Mouse (Mus musculus) left cerebral cortex, adult 11 months (tissue): Measurements from ENCODE around the gene Gm9376.

Experiments
- DNase-seq: peaks from one replicate; pipeline ENCODE4 v3.0.0; 2022; ENCODE audit warnings: low spot score

Gene Gm9376

DNA sequence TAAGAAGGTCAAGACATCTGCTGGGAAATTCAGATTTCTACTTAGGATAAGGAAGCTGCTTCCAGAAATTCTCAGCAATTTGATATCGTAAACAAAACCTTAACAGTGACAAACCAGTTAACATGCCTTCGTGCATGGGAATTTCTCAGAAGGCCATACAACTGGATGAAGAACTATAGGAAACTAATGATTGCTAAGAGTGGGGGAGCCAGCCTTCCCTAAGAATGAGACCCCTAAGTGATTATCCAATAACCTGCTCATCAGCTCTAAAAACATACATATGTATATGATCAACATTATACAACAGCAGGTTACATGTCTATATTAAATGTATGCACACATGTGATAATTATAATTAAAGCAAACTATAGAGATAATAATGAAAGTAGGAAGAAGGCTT, at the start of gene Gm9376:
Gm9376 (plus strand) TSS at position 301 of the 400 bp plus-strand sequence.
- no peak for DNase-seq

DNA sequence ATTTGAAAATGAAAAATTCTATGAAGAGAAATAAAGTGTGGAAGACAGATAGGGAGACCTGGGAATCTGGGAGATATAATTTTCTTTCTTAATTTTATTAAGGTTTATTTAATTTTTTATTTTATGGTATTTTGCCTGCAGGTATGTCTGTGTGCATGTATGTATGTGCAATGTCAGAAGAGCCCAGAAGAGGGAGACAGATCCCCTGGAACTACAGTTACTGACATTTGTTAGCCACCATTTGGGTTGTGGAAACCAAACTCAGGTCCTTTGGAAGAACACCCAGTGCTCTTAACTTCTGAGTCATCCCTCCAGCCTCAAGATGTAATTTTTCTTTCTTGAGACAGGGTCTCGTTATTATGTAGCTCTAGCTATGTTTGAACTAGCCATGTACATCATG, 45.9 kb upstream of the Gm9376 start:
- no peak for DNase-seq

GRCm38 (mm10) chr14:118225061-118225743, 41.6 kb upstream of the Gm9376 start:
- no peak for DNase-seq

DNA sequence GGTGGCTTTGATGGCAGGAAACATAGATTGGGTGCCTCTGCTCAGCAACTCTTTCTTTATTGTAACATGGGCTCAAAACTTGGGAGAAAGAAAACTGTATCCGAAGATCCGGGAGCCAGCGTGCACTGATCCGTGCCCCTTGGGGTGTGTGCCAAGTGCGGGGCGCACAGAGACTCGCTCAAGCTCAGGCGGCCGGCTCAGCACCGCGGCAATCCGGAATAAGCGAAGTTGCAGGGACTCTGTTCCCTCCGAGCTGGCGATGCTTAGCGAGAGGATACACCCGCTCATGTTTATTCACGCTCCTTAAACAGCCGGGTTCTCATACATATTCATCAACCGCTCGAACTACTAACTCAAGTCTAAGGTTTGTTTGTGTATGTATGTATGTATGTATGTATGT, 40.8 kb upstream of the Gm9376 start:
- DNase-seq: no peak

GRCm38 (mm10) chr14:118226471-118227155, 40.1 kb upstream of the Gm9376 start:
- no peak for DNase-seq

GRCm38 (mm10) chr14:118232381-118232970, 34.3 kb upstream of the Gm9376 start:
- DNase-seq: no peak

GRCm38 (mm10) chr14:118233786-118234540, 32.8 kb upstream of the Gm9376 start:
- DNase-seq: no peak

DNA sequence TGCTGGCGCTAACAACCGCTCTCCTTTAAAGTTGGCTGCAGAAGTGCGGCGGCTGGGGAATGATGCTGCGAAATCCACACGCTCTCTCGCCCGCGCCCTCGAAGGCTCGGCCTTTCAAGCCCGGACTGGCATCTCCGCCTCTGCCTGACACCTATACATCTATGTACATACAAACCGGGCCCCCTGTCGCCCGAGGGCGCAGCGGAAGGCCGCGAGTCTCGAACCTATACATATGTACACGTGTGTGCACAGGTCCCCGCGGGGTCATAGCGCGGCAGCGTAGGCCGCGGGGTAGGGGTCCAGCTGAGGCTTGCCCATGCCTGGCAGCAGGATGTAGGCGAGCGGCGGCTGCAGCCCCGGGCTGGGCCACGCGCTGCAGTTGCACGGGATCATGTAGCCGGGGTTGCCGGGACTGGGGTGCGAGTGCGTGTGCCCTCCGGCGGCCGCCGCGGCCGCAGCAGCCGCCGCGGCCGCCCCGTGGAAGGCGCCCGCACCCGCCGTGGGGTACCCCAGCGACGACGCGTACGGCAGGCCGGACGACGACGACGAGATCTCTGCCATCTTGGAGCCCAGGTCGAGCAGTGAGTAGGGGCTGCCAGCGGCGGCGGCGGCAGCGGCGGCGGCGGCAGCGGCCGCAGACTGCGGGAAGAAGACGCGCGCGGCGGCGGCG, 32.1 kb upstream of the Gm9376 start:
- no peak for DNase-seq

DNA sequence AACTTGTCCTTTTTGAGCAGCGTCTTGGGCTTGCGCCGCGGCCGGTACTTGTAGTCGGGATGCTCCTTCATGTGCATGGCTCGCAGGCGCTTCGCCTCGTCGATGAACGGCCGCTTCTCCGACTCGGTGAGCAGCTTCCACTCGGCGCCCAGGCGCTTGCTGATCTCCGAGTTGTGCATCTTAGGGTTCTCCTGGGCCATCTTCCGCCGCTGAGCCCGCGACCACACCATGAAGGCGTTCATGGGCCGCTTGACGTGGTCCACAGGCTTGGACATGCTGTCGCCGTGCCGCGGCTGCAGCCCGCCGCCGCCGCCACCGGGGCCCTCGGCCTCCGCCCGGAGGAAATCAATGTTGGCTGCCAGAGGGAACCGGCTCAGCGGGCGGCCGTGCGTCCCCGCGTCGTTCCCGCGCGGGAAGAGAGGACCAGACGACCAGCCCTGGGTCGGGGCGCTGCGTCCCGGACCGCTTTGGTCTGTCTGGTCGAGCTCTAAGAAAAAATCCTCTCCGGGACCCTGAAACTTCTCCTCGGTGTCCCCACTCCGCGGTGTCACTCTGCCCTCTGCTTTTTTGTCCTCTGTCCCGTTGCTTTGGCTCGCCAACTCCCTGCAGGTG, 31.3 kb upstream of the Gm9376 start:
- DNase-seq: no peak

GRCm38 (mm10) chr14:118235973-118236885, 30.5 kb upstream of the Gm9376 start:
- no peak for DNase-seq

- no peak for DNase-seq
Measured at GRCm38 (mm10) chr14:118236886-118237289, 29.9 kb upstream of the Gm9376 start, which contains the start of gene Sox21. Gene Sox21 (minus strand): TSS chr14:118237030.

GRCm38 (mm10) chr14:118237786-118238185, 29.0 kb upstream of the Gm9376 start:
- DNase-seq: no peak

GRCm38 (mm10) chr14:118239351-118239750, 27.4 kb upstream of the Gm9376 start:
- DNase-seq: no peak

DNA sequence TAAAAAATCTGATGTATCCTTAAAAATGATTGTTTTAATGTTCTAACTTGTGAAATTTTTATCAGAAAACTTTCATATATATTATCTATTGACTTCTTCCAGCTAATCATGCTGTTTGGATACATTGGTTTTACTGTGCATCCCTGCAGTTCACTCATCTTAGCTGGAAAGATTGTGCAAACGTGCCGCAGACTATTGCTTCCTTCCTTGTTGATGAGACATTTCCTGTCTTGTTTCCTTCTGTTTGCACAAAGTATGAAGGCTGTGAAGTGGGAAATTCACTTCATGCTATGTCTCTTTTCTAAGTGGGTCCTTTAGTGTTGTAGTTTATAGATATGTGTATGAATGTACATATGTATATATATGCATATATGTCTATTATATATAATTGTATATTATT, 25.3 kb upstream of the Gm9376 start:
- no peak for DNase-seq

GRCm38 (mm10) chr14:118253381-118253780, 13.4 kb upstream of the Gm9376 start:
- DNase-seq: no peak

- DNase-seq: no peak
Measured at GRCm38 (mm10) chr14:118268849-118269248, 2.1 kb downstream of the Gm9376 start.

DNA sequence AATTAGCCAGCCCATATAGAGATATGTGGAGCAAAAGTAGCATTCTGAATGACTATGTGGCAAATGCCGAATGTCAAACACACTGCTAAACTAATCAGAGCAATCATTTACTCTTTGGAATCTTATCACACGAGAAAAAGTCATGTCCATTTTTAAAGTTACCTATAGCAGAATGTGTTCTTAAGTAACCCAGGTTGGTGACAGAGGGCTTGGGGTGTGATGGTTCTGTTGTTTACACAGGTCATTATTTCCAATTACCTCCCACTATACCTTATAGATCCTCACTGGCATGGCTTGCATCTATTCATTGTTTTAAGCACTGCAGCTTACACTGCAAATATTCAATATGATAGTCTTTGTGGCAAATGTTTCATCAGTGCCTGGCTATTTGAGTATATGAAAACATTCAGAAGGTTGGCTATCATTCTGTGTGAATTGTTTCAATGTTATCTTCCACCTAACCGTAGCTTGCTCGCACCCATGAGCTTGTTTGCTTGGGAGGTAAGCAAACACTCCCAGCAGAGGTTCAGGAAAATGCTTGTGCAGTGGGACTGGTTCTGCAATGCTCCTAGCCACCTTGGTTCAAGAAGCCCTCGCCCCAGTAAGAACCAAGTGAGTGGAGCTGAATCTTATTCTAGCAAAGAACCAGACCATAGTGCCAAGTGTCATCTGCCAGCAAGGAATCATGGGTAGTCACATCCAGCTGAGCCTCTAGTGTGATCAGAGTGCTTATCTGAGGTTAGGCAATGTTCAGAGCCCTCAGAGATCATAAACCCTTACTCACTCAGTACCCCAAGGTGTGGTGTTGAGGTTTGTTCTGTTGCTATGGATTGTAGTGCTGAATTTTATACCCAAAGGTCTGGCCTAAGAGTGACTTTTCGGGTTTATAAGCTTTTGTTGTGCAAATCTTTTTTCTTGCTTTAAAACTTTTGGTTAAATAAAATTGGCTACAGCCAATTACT, 6.1 kb downstream of the Gm9376 start:
- no peak for DNase-seq

DNA sequence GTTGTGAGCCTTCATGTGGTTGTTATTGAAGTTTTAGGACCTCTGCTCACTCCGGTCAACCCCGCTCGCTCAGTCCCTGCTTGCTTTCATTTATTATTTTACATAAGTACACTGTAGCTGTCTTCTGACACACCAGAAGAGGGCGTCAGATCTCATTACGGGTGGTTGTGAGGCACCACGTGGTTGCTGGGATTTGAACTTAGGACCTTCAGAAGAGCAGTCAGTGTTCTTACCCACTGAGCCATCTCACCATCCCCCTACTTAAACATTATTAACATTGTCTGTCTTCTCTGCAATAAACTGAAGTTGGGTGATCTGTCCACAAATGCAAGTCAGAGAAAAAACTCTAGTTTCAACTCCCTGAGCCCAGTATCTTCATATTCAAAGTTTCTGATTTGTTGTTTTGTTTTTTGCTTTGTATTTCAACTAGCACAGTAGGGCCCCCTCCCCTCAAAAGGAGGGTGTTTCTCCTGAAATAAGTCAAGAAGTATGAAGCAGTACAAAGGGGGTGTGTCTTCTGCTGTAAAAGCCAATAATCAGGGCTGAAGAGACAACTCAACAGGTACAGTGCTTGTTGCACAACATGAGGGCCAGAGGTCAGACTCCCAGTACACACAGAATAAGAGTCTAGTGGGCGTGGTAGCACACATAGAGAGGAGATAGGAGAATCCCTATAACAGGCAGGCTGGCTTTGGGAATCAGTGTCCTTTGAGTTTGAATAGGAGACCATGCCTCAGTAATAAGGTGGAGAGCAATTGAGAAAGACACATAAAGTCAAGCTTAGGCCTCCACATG, 11.1 kb downstream of the Gm9376 start:
- DNase-seq: no peak
